ENCODE assay signal across 29 mouse cellular contexts in genomic region chr9:78428870-78429432, GRCm38 (mm10). TPM values are rescaled to one million over a fixed set of nuclear protein-coding genes. Genes with fewer than 3 reads are reported as not detected.
DNase-seq lines count a peak whose midpoint lies in the region; ATAC-seq and TF ChIP-seq lines count a peak whose summit lies in the region.
"Had no signal": no experiment of that assay in that cellular context is flagged by ENCODE, and none has a peak within 500 bp of the region (broad histone marks: within the 10 kb centered on the region; RNA-seq: fewer than 3 reads in every experiment).

No protein-coding gene starts in this region.

- no peak for TF ChIP-seq CTCF in liver, postnatal 0 days (IDR thresholded peaks at IDR 0.05; ENCODE audit: low read depth)
- TF ChIP-seq CTCF in testis, adult 2 months (IDR thresholded peaks at IDR 0.05; ENCODE audit: control insufficient read depth, insufficient read depth, insufficient replicate concordance, low read depth, low read length) = no peak

- H3K4me2 ChIP-seq in liver, embryonic 15.5 days = no peak overlapping the region
- H3K4me2 ChIP-seq in liver, postnatal 0 days (ENCODE audit: low read depth, low read length) = no peak overlapping the region
- H3K4me2 ChIP-seq: embryonic facial prominence, embryonic 13.5 days; forebrain, embryonic 13.5 days; heart, embryonic 11.5 days; lung, embryonic 14.5 days; neural tube, embryonic 12.5 days had no signal

- 73% methylated on average over 4 of the region's 4 CpGs for WGBS in liver, embryonic 15.5 days (ENCODE audit: insufficient replicate concordance)
- WGBS in liver, postnatal 0 days (ENCODE audit: insufficient replicate concordance) = 74% methylated on average over 4 of the region's 4 CpGs

- no peaks in the 10 kb centered on the region for H3K9me3 ChIP-seq in liver, embryonic 15.5 days (replicated peaks)
- no peaks in the 10 kb centered on the region for H3K9me3 ChIP-seq in liver, postnatal 0 days (ENCODE audit: low read length)
- H3K9me3 ChIP-seq: embryonic facial prominence, embryonic 13.5 days; forebrain, embryonic 13.5 days; hindbrain, embryonic 10.5 days; neural tube, embryonic 12.5 days had no signal

- peaks cover 15% of the 10 kb centered on the region for H3K4me1 ChIP-seq in liver, embryonic 15.5 days (replicated peaks)
- H3K4me1 ChIP-seq in liver, postnatal 0 days (ENCODE audit: insufficient read depth) = peaks cover 7% of the 10 kb centered on the region
- peaks cover 11% of the 10 kb centered on the region for H3K4me1 ChIP-seq in testis, adult 2 months (ENCODE audit: control insufficient read depth, insufficient read depth, low read length)
- H3K4me1 ChIP-seq: embryonic facial prominence, embryonic 13.5 days; neural tube, embryonic 12.5 days had no signal

- TF ChIP-seq POLR2A in testis, adult 2 months (IDR thresholded peaks at IDR 0.05; ENCODE audit: control insufficient read depth, low read depth, low read length) = no peak

- 0 out of 2 replicates have a peak overlapping the region, but pooled peaks have one; percentile 6 for H3K27ac ChIP-seq in liver, embryonic 15.5 days (replicated peaks)
- no peak overlapping the region for H3K27ac ChIP-seq in liver, postnatal 0 days (ENCODE audit: low read depth)
- H3K27ac ChIP-seq in testis, adult 2 months (ENCODE audit: control insufficient read depth, insufficient read depth, low read depth, low read length) = no peak overlapping the region
- H3K27ac ChIP-seq: embryonic facial prominence, embryonic 13.5 days; forebrain, embryonic 13.5 days; hindbrain, embryonic 10.5 days; left cerebral cortex, adult 2 months; neural tube, embryonic 12.5 days had no signal

- no peaks in the 10 kb centered on the region for H3K36me3 ChIP-seq in liver, embryonic 15.5 days (replicated peaks)
- H3K36me3 ChIP-seq in liver, postnatal 0 days (replicated peaks; ENCODE audit: insufficient read depth, low read length) = no peaks in the 10 kb centered on the region; the same call in 1 of the 2 replicates
- H3K36me3 ChIP-seq in testis, adult 2 months (ENCODE audit: control insufficient read depth, insufficient read depth, low read length) = no peaks in the 10 kb centered on the region
- H3K36me3 ChIP-seq: embryonic facial prominence, embryonic 13.5 days; hindbrain, embryonic 10.5 days; neural tube, embryonic 12.5 days had no signal

- DNase-seq in heart, adult 11 months = peak; percentile 80
- DNase-seq in heart, postnatal 36 days = no peak
- no peak for DNase-seq in liver, postnatal 0 days
- DNase-seq in testis, postnatal 14 days (ENCODE audit: low spot score) = no peak
- DNase-seq in thymus, postnatal 0 days (ENCODE audit: low spot score) = no peak
- no peak for DNase-seq in embryo, embryonic 9.5 days (ENCODE audit: extremely low spot score)
- DNase-seq: adrenal gland, postnatal 25 days; cerebellum, adult 11 months; cerebellum, adult 9-11 months; kidney, postnatal 10 days; lung, embryonic 14.5 days; lung, postnatal 36 days; right cerebral cortex, postnatal 14 days had no signal

- peaks cover 5% of the 10 kb centered on the region; the same call in 1 of the 2 replicates for H3K27me3 ChIP-seq in liver, embryonic 15.5 days
- no peaks in the 10 kb centered on the region for H3K27me3 ChIP-seq in liver, postnatal 0 days (ENCODE audit: insufficient read depth, low read length)
- no peaks in the 10 kb centered on the region for H3K27me3 ChIP-seq in testis, adult 2 months (ENCODE audit: control insufficient read depth, insufficient read depth, low read length)
- H3K27me3 ChIP-seq: embryonic facial prominence, embryonic 13.5 days; neural tube, embryonic 12.5 days had no signal

- H3K9ac ChIP-seq in liver, embryonic 15.5 days = no peak overlapping the region
- no peak overlapping the region for H3K9ac ChIP-seq in liver, postnatal 0 days (replicated peaks)
- H3K9ac ChIP-seq: embryonic facial prominence, embryonic 13.5 days; forebrain, embryonic 13.5 days; lung, embryonic 14.5 days; neural tube, embryonic 12.5 days had no signal

- intact Hi-C loops in heart, postnatal 36 days (cut with DNase I) = no loop called here

- no peak for TF ChIP-seq EP300 in liver, postnatal 0 days (IDR thresholded peaks at IDR 0.05; ENCODE audit: low read depth)

- H3K4me3 ChIP-seq in liver, embryonic 15.5 days (replicated peaks) = no peak overlapping the region
- no peak overlapping the region for H3K4me3 ChIP-seq in liver, postnatal 0 days (ENCODE audit: low read depth, low read length)
- H3K4me3 ChIP-seq in testis, adult 2 months (ENCODE audit: control insufficient read depth, low read depth, low read length) = peak overlapping the region; percentile 97
- H3K4me3 ChIP-seq: embryonic facial prominence, embryonic 13.5 days; forebrain, embryonic 13.5 days; hindbrain, embryonic 10.5 days; left cerebral cortex, adult 2 months; neural tube, embryonic 12.5 days had no signal

- ATAC-seq in liver, embryonic 15.5 days (ENCODE audit: insufficient read depth) = no peak
- no peak for ATAC-seq in liver, postnatal 0 days
- ATAC-seq: CD4-positive, CD25-positive, alpha-beta regulatory T cell, adult 4 months; forebrain, embryonic 13.5 days; intestine, postnatal 0 days had no signal

RNA-seq across cellular contexts. Expression of gene Cgas, which starts 14.1 kb away (rescaled TPM):
- under 1 TPM; 0.54 to 0.56 TPM for total RNA-seq in heart, postnatal 36 days (2021)
- 0.82 and 0.98 TPM in 2 replicates for polyA plus RNA-seq in liver, embryonic 15.5 days (2015; fragmentation: Nextera tagmentation; extraction: Ambion mirVana)
- polyA plus RNA-seq in liver, postnatal 0 days (2015; fragmentation: Nextera tagmentation; extraction: Ambion mirVana) = 0.85 and 0.92 TPM in 2 replicates
- 0.09 and 0.10 TPM in 2 replicates for polyA plus RNA-seq in testis, adult 2 months (2012; rRNA removed)
- 2.6 and 3.0 TPM in 2 replicates for polyA plus RNA-seq in thymus, postnatal 0 days (2015; fragmentation: Nextera tagmentation; extraction: Ambion mirVana)

RNA-seq across cellular contexts. Expression of gene Mto1, which starts 19.1 kb away (rescaled TPM):
- total RNA-seq in heart, postnatal 36 days (2021) = 10 to 100 TPM; 24.3 to 25.2 TPM
- 19.6 and 19.8 TPM in 2 replicates for polyA plus RNA-seq in liver, embryonic 15.5 days (2015; fragmentation: Nextera tagmentation; extraction: Ambion mirVana)
- 10.9 and 11.5 TPM in 2 replicates for polyA plus RNA-seq in liver, postnatal 0 days (2015; fragmentation: Nextera tagmentation; extraction: Ambion mirVana)
- polyA plus RNA-seq in testis, adult 2 months (2012; rRNA removed) = 11.5 and 12.3 TPM in 2 replicates
- 22.8 and 23.4 TPM in 2 replicates for polyA plus RNA-seq in thymus, postnatal 0 days (2015; fragmentation: Nextera tagmentation; extraction: Ambion mirVana)

RNA-seq across cellular contexts. Expression of gene Gm17324, which starts 19.6 kb away (rescaled TPM):
- total RNA-seq in heart, postnatal 36 days (2021) = not detected
- 0.45 and 0.68 TPM in 2 replicates for polyA plus RNA-seq in liver, embryonic 15.5 days (2015; fragmentation: Nextera tagmentation; extraction: Ambion mirVana)
- polyA plus RNA-seq in liver, postnatal 0 days (2015; fragmentation: Nextera tagmentation; extraction: Ambion mirVana) = 0.70 and 0.75 TPM in 2 replicates
- 3.4 and 3.7 TPM in 2 replicates for polyA plus RNA-seq in testis, adult 2 months (2012; rRNA removed)
- polyA plus RNA-seq in thymus, postnatal 0 days (2015; fragmentation: Nextera tagmentation; extraction: Ambion mirVana) = 0.58 and 1.1 TPM in 2 replicates
- total RNA-seq: adrenal gland, postnatal 25 days; gastrocnemius, adult 8-10 months had no signal

RNA-seq across cellular contexts. Expression of gene Ddx43, which starts 33.4 kb away (rescaled TPM):
- total RNA-seq in heart, postnatal 36 days (2021) = not detected
- not detected in 2 replicates for polyA plus RNA-seq in liver, embryonic 15.5 days (2015; fragmentation: Nextera tagmentation; extraction: Ambion mirVana)
- polyA plus RNA-seq in liver, postnatal 0 days (2015; fragmentation: Nextera tagmentation; extraction: Ambion mirVana) = 0.05 TPM in 1 of 2 replicates, not detected in the other
- 3.0 and 4.0 TPM in 2 replicates for polyA plus RNA-seq in testis, adult 2 months (2012; rRNA removed)
- 0.23 TPM in 2 replicates for polyA plus RNA-seq in thymus, postnatal 0 days (2015; fragmentation: Nextera tagmentation; extraction: Ambion mirVana)
- total RNA-seq: adrenal gland, postnatal 25 days; gastrocnemius, adult 8-10 months; granulocyte monocyte progenitor cell, adult 5-6 weeks; left cerebral cortex, postnatal 36 days had no signal
- polyA plus RNA-seq: heart, embryonic 11.5 days; heart, postnatal 0 days; liver, adult 2 months had no signal

RNA-seq across cellular contexts. Expression of gene Ooep, which starts 50.4 kb away (rescaled TPM):
- total RNA-seq in heart, postnatal 36 days (2021) = not detected
- polyA plus RNA-seq in liver, embryonic 15.5 days (2015; fragmentation: Nextera tagmentation; extraction: Ambion mirVana) = 0.03 and 0.08 TPM in 2 replicates
- not detected in 2 replicates for polyA plus RNA-seq in liver, postnatal 0 days (2015; fragmentation: Nextera tagmentation; extraction: Ambion mirVana)
- not detected in 2 replicates for polyA plus RNA-seq in testis, adult 2 months (2012; rRNA removed)
- 1.6 and 1.8 TPM in 2 replicates for polyA plus RNA-seq in thymus, postnatal 0 days (2015; fragmentation: Nextera tagmentation; extraction: Ambion mirVana)
- total RNA-seq: adrenal gland, postnatal 25 days; common myeloid progenitor, adult 5-6 weeks; gastrocnemius, adult 8-10 months; granulocyte monocyte progenitor cell, adult 5-6 weeks; left cerebral cortex, adult 2 months; left cerebral cortex, postnatal 36 days; liver, adult 2 months had no signal
- polyA plus RNA-seq: CD4-positive, CD25-positive, alpha-beta regulatory T cell, adult 4 months; liver, adult 2 months had no signal
